Mouse (Mus musculus): Measurements from ENCODE around the gene Stard3. TPM values are rescaled to one million over a fixed set of nuclear protein-coding genes. Genes with fewer than 3 reads are reported as not detected.
A peak's percentile ranks its signal among the peaks of the same experiment; 100 is the strongest.

The Stard3 gene
- polyA plus RNA-seq, 1 experiment from 2014 or later, result 52.8 TPM

DNA sequence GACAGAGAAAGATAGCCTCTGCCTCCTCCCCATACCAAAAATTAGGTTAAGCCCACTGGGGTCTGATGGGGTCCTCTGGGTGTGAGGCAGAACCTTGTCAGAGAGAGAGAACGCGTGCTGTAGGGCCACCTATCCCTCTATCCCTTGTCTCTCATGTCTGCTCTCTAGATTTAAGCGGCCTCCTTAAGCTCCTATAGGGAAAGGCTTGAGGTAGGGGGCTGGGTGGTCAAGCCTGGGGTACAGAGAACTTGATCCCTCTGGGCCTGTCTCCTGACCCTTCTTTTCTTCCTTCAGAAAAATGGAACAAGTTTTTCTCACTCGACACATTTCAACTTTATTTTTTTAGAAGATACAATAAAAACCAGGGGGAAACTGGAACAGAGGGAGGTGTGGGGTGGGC, 25.3 kb upstream of the Stard3 start:
- Histone ChIP-seq H3K36me3 (ENCODE audit: control insufficient read depth, insufficient read depth) (no peaks in the 10 kb centered on the region), H3K9ac (replicated peaks; ENCODE audit: low read depth, low read length) (no peak overlapping the region), H3K27me3 (replicated peaks; ENCODE audit: control insufficient read depth, insufficient read depth, low read length) (peaks cover 26% of the 10 kb centered on the region), H3K4me2 (ENCODE audit: low read length) (no peak overlapping the region), H3K27ac (ENCODE audit: low read length) (peak overlapping the region; percentile 97), H3K4me1 (replicated peaks; ENCODE audit: control insufficient read depth, insufficient read depth, low read length) (peaks cover 51% of the 10 kb centered on the region), H3K4me3 (replicated peaks; ENCODE audit: low read length) (no peak overlapping the region), H3K9me3 (ENCODE audit: control insufficient read depth, low read length) (no peaks in the 10 kb centered on the region)
- no peak for ATAC-seq
- 81% methylated on average over 4 of the region's 4 CpGs for WGBS

DNA sequence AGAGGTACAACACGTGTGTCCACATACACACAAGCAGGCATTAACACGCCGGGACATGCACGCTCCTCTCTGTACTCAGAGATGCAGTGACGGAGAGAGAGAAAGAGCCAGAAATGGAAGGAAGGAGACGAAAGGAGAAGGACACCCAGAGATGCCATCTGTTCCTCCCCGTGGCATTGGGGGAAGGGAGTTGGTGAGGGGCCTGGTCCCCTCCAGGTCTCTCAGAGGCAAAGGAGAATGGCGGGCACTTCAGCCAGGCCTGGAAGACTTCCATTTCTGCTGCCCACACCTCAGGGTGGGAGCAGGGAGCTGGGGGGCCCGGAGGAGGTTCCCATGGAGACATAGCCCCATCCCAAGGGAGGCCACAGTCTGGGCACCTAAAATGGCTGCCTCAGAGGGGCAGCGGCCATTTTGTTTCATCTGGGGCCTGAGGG, 24.9 kb upstream of the Stard3 start:
- H3K9me3 ChIP-seq (ENCODE audit: control insufficient read depth, low read length), result no peaks in the 10 kb centered on the region
- H3K4me1 ChIP-seq (replicated peaks; ENCODE audit: control insufficient read depth, insufficient read depth, low read length), result peaks cover 51% of the 10 kb centered on the region
- no peak for ATAC-seq
- peak overlapping the region; percentile 54; the same call in 1 of the 2 replicates for H3K9ac ChIP-seq (replicated peaks; ENCODE audit: low read depth, low read length)
- no peak overlapping the region; the same call in 1 of the 2 replicates for H3K4me2 ChIP-seq (ENCODE audit: low read length)
- H3K27me3 ChIP-seq (replicated peaks; ENCODE audit: control insufficient read depth, insufficient read depth, low read length), result peaks cover 26% of the 10 kb centered on the region
- WGBS, result 46% methylated on average over 10 of the region's 10 CpGs
- no peaks in the 10 kb centered on the region for H3K36me3 ChIP-seq (ENCODE audit: control insufficient read depth, insufficient read depth)
- no peak overlapping the region for H3K4me3 ChIP-seq (replicated peaks; ENCODE audit: low read length)
- H3K27ac ChIP-seq (ENCODE audit: low read length), result peak overlapping the region; percentile 97

DNA sequence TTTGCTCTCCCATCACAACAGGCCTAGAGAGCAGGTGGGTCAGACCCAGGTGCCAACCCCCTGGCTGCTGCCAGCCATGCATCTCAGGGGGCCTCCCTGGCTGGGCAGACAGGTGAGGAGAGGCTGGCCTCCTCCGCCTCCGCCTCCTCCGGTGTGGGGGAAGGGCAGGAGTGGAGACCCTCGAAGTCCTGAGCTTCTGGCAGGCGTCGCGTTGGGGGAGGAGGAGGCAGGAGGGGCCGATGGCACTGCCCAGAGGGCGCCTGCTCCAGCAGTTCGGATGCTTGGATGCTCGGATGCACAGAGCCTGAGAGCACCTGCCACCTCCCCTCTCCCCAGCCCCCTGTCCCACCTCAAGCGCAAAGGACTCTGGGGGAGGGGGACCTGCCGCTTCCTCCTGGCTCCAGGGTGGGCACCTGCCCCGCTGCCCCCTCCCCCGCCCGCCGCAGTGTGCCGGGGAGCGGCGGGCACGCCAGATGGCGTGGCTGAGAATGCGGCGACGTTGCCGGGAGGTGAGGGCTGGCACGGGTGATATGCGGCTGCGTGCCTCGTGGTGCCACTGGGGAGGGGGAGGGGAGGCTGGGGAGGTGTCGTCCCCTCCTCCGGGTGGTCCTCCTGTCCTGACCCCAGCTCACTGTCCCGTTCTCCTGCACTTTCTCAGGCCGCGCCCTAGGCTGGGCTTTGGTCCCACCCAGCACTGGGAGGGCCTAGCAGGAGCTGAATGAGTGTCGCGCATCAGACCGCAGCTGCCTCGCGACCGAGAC, 24.0 kb upstream of the Stard3 start:
- Histone ChIP-seq H3K27ac (ENCODE audit: low read length) (peak overlapping the region; percentile 97), H3K9ac (replicated peaks; ENCODE audit: low read depth, low read length) (peak overlapping the region; percentile 54), H3K27me3 (replicated peaks; ENCODE audit: control insufficient read depth, insufficient read depth, low read length) (peaks cover 26% of the 10 kb centered on the region), H3K9me3 (ENCODE audit: control insufficient read depth, low read length) (no peaks in the 10 kb centered on the region), H3K4me1 (replicated peaks; ENCODE audit: control insufficient read depth, insufficient read depth, low read length) (peaks cover 55% of the 10 kb centered on the region), H3K4me2 (ENCODE audit: low read length) (peak overlapping the region; percentile 62), H3K36me3 (ENCODE audit: control insufficient read depth, insufficient read depth) (no peaks in the 10 kb centered on the region), H3K4me3 (replicated peaks; ENCODE audit: low read length) (peak overlapping the region; percentile 38)
- peak; percentile 13; the same call in 1 of the 2 replicates for ATAC-seq
- under 1% methylated on average over 32 of the region's 41 CpGs for WGBS

DNA sequence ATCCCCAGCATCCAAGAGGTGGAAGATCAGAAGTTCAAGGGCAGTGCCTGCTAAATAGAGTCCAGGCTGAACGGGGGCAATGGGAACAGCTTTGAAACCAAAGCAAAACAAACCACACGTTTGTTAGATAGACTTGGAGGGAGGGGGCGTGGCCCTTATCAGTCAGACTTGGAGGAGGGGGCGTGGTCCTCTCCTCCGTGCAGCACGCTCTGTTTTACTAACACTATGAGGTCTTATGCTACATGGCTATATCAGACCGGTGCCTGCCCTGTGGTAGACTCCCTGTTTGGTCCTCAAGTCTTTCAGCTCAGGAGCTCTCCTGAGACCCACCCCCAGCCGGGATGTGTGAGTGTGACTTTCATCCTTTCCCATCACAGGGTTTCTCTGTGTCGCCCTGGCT, 22.9 kb upstream of the Stard3 start:
- H3K27ac ChIP-seq (ENCODE audit: low read length), result peak overlapping the region; percentile 97
- 5% methylated on average over 9 of the region's 9 CpGs for WGBS
- H3K9ac ChIP-seq (replicated peaks; ENCODE audit: low read depth, low read length), result no peak overlapping the region
- no peak overlapping the region for H3K4me3 ChIP-seq (replicated peaks; ENCODE audit: low read length)
- no peak for ATAC-seq
- no peaks in the 10 kb centered on the region for H3K9me3 ChIP-seq (ENCODE audit: control insufficient read depth, low read length)
- H3K4me1 ChIP-seq (replicated peaks; ENCODE audit: control insufficient read depth, insufficient read depth, low read length), result peaks cover 64% of the 10 kb centered on the region
- no peaks in the 10 kb centered on the region for H3K36me3 ChIP-seq (ENCODE audit: control insufficient read depth, insufficient read depth)
- H3K4me2 ChIP-seq (ENCODE audit: low read length), result no peak overlapping the region; the same call in 1 of the 2 replicates
- H3K27me3 ChIP-seq (replicated peaks; ENCODE audit: control insufficient read depth, insufficient read depth, low read length), result peaks cover 28% of the 10 kb centered on the region

DNA sequence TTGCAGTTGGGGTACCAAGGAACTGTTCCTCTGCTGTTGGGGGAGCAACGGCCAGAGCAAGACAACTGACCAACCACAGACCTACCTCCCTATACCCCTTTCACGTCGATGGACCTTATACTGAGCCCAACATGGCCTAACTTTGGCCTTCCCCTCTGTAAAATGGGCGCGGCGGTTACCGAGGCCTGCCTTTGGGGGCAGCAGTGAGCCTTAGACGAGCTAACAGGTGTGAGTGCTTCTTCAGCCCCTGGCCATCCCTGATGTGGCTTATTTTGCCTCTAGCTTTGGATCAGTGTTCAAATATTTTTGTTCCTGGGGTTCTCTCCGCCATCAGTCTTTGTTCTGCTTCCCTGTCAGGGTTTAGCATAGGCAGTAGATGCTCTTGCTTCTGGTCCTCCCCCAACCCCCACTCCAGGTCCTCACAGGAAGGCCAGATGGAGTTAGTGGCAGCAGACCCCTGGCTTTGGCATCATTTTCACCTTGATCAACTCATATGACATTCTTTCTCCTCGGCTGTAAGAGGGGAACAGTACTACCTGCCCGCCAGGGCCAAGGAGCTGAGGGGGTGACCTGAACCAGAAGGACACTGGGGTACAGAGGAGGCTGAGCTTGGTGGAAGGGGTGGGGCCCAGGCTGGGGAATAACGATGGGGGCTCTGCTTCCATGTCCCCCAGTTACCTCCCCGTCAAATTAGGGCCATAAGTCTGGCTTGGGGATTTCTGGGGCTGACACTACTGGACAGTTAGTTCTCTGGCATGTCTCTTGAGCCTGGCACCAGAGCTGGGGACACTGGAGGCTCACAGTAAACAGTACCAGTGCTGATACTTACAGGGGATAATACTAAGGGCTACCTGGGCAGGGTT, 21.7 kb upstream of the Stard3 start:
- Histone ChIP-seq H3K4me1 (replicated peaks; ENCODE audit: control insufficient read depth, insufficient read depth, low read length) (peaks cover 62% of the 10 kb centered on the region), H3K36me3 (ENCODE audit: control insufficient read depth, insufficient read depth) (no peaks in the 10 kb centered on the region), H3K9me3 (ENCODE audit: control insufficient read depth, low read length) (no peaks in the 10 kb centered on the region), H3K27ac (ENCODE audit: low read length) (no peak overlapping the region), H3K4me3 (replicated peaks; ENCODE audit: low read length) (no peak overlapping the region), H3K27me3 (replicated peaks; ENCODE audit: control insufficient read depth, insufficient read depth, low read length) (peaks cover 20% of the 10 kb centered on the region), H3K9ac (replicated peaks; ENCODE audit: low read depth, low read length) (no peak overlapping the region), H3K4me2 (ENCODE audit: low read length) (no peak overlapping the region)
- no peak for ATAC-seq
- 18% methylated on average over 13 of the region's 13 CpGs for WGBS

DNA sequence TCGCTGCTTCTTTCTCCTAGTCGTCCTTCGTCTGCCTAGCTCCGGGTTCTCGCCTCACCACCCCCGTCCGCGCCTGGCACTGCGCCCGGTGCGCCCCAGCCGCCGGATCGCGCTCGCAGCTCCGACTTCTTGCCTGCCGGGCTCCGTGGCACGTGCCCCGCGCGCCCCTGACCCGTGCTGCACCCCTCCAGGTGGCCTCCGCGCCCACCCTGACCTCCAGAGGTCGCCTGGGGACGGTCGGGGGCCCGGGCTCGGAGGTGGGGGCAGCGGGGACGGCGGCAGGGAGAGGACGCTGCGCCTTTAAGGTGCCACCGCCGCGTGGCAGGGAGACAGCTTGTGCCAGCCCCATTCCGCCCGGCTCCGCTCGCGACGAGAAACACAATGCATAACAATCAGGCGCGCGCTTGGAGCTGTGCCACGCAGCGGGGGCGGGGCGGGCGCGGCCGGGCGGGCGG, 19.6 kb upstream of the Stard3 start:
- Histone ChIP-seq H3K36me3 (ENCODE audit: control insufficient read depth, insufficient read depth) (no peaks in the 10 kb centered on the region), H3K9me3 (ENCODE audit: control insufficient read depth, low read length) (no peaks in the 10 kb centered on the region), H3K27ac (ENCODE audit: low read length) (peak overlapping the region; percentile 100), H3K4me3 (replicated peaks; ENCODE audit: low read length) (peak overlapping the region; percentile 59), H3K9ac (replicated peaks; ENCODE audit: low read depth, low read length) (peak overlapping the region; percentile 87), H3K4me2 (ENCODE audit: low read length) (peak overlapping the region; percentile 90), H3K27me3 (replicated peaks; ENCODE audit: control insufficient read depth, insufficient read depth, low read length) (peaks cover 13% of the 10 kb centered on the region), H3K4me1 (replicated peaks; ENCODE audit: control insufficient read depth, insufficient read depth, low read length) (peaks cover 66% of the 10 kb centered on the region)
- WGBS, result under 1% methylated on average over 47 of the region's 57 CpGs
- peak; percentile 54 for ATAC-seq

DNA sequence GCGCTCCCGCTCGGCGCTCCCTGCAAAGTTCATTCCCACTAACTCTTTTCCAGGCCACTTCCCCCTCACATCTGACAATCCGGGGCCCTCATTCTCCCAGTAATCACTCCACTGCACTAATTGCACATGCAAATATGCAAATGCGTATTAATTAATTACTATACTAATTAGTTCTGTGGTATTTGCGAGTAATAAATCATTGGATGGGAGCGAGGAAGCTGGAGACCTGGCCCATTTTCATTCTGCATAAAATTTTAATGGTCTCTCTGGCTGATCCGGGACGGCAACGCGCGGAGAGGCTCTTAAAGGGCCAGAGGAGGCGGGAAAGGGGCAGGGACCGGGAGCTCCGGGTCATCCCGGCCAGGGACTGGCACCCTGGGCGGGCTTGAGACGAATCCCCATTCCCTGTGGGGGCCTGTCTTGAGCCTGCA, 19.1 kb upstream of the Stard3 start:
- H3K36me3 ChIP-seq (ENCODE audit: control insufficient read depth, insufficient read depth), result no peaks in the 10 kb centered on the region
- peak; percentile 47 for ATAC-seq
- H3K4me3 ChIP-seq (replicated peaks; ENCODE audit: low read length), result peak overlapping the region; percentile 59
- peak overlapping the region; percentile 100 for H3K27ac ChIP-seq (ENCODE audit: low read length)
- peak overlapping the region; percentile 90 for H3K4me2 ChIP-seq (ENCODE audit: low read length)
- H3K9ac ChIP-seq (replicated peaks; ENCODE audit: low read depth, low read length), result peak overlapping the region; percentile 87
- no peaks in the 10 kb centered on the region for H3K9me3 ChIP-seq (ENCODE audit: control insufficient read depth, low read length)
- peaks cover 13% of the 10 kb centered on the region for H3K27me3 ChIP-seq (replicated peaks; ENCODE audit: control insufficient read depth, insufficient read depth, low read length)
- WGBS, result under 1% methylated on average over 18 of the region's 19 CpGs
- peaks cover 61% of the 10 kb centered on the region for H3K4me1 ChIP-seq (replicated peaks; ENCODE audit: control insufficient read depth, insufficient read depth, low read length)

DNA sequence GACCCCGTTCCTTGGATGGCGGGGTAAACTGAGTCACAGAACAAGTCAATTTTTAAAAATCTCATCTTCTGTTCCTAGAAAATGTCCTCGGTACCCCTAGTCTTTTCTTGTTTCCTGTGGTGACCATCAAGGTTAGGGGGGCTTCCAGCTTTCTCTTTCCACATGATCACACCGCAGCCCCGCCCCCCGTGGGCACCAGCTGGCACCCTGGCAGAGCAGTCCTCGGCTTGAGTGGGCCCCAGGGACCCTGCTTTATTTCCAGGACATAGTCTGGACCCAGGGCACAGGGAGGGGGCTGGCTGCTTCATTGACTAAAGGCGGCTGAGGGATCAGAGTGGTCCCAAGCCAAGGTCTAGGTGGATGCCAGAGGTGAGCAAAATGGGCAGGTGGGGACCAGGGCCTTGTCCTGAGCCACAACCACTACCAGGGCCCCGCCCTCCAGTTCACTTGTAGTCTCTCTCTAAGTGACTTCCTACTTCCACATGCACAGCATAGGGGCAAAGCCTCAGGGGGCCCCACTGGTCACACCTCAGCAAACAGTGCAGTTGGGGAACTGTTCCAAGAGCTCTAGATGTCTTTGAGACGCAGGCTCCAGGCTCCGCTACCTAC, 18.4 kb upstream of the Stard3 start:
- H3K4me3 ChIP-seq (replicated peaks; ENCODE audit: low read length), result peak overlapping the region; percentile 59
- peak overlapping the region; percentile 90 for H3K4me2 ChIP-seq (ENCODE audit: low read length)
- H3K36me3 ChIP-seq (ENCODE audit: control insufficient read depth, insufficient read depth), result no peaks in the 10 kb centered on the region
- H3K9ac ChIP-seq (replicated peaks; ENCODE audit: low read depth, low read length), result peak overlapping the region; percentile 87
- no peaks in the 10 kb centered on the region for H3K9me3 ChIP-seq (ENCODE audit: control insufficient read depth, low read length)
- H3K4me1 ChIP-seq (replicated peaks; ENCODE audit: control insufficient read depth, insufficient read depth, low read length), result peaks cover 54% of the 10 kb centered on the region
- no peak for ATAC-seq
- peaks cover 13% of the 10 kb centered on the region for H3K27me3 ChIP-seq (replicated peaks; ENCODE audit: control insufficient read depth, insufficient read depth, low read length)
- H3K27ac ChIP-seq (ENCODE audit: low read length), result peak overlapping the region; percentile 100
- 8% methylated on average over 11 of the region's 11 CpGs for WGBS

DNA sequence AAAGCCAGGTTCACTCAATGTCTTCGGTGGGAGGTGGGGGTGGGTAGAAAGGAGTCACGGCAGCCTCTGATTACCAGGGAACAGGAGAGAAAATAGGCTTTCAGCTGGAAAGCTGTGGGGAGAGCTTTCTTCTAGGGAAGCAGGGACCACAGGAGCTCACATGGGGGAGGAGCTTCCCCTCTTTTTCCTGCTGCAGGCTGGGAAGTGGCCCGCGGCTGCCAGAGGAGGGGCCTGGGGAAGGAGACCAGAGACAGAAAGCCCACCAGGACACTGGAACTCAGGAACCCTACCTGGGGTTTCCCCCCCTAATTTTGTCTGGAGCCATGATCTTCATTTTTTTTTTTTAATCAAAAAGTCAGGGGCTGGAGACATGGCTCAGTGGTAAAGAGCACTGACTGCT, 17.6 kb upstream of the Stard3 start:
- H3K9me3 ChIP-seq (ENCODE audit: control insufficient read depth, low read length), result no peaks in the 10 kb centered on the region
- no peak overlapping the region for H3K4me3 ChIP-seq (replicated peaks; ENCODE audit: low read length)
- H3K27me3 ChIP-seq (replicated peaks; ENCODE audit: control insufficient read depth, insufficient read depth, low read length), result peaks cover 13% of the 10 kb centered on the region
- H3K27ac ChIP-seq (ENCODE audit: low read length), result no peak overlapping the region; the same call in 1 of the 2 replicates
- no peak overlapping the region for H3K4me2 ChIP-seq (ENCODE audit: low read length)
- no peak overlapping the region for H3K9ac ChIP-seq (replicated peaks; ENCODE audit: low read depth, low read length)
- 13% methylated on average over 3 of the region's 4 CpGs for WGBS
- peaks cover 51% of the 10 kb centered on the region for H3K4me1 ChIP-seq (replicated peaks; ENCODE audit: control insufficient read depth, insufficient read depth, low read length)
- no peaks in the 10 kb centered on the region for H3K36me3 ChIP-seq (ENCODE audit: control insufficient read depth, insufficient read depth)
- ATAC-seq, result no peak
